Mouse (Mus musculus) kidney, adult 18-20 months (tissue): ENCODE data around the gene Ston1.

Experiments used
- DNase-seq: peaks from one replicate; pipeline ENCODE4 v3.0.0; 2021

The Ston1 gene

GRCm38 (mm10) chr17:88588228-88588627 lies 9.3 kb upstream of the Ston1 start:
- no peak for DNase-seq

GRCm38 (mm10) chr17:88590251-88590650 lies 7.2 kb upstream of the Ston1 start:
- no peak for DNase-seq

DNA sequence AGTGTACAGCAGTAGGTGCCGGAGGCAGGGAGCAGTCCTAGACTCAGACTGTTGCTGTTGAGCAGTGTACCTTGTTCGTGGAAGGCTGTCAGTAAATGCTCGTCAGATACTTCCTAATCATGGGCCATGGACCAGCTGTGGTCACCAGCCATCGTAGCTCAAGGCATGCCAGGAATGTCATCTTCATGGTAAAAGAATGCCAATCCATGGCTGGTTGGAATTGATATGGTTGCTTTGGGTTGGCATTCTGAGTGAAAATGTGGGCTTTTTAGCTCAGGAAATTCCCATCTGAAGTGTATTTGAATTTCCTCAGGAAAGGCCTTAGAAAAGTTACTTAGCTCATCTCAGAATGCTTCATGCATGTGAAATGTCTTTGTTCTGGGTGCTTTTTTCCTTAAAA lies 2.4 kb upstream of the Ston1 start:
- no peak for DNase-seq

- no peak for DNase-seq
Observed at GRCm38 (mm10) chr17:88596068-88596467, 1.4 kb upstream of the Ston1 start.

DNA sequence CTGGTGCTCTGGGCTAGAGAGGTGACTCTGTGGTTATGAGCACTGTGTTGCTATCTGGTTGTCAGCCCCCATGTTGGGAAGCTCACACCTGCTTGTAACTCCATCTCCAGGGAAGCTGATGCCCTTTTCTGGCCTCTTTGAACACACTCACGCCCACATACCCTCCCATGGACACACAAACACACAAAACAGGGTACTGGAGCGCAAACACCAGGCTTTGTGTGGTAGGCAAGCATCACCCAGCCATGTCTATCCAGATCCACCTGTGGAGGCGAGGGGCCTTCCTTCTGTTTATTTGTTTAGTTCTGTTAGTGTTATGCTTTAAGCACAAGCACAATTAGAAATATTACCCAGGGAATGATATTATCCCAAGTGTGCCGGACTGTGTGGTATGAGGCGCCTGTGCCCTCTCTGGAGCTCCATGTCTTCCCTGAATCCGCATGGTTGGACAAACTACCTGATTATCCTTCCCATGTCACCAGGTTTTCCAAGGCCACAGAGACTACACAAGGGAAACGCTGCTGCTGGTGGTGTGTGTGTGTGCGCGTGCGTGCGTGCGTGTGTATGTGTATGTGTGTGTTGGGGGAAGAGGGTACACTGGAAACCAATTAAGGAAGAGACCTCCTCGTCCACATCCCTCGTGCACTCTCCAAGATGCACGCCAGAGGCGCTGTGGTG lies 801 bp upstream of the Ston1 start:
- DNase-seq = peak; percentile 23

DNA sequence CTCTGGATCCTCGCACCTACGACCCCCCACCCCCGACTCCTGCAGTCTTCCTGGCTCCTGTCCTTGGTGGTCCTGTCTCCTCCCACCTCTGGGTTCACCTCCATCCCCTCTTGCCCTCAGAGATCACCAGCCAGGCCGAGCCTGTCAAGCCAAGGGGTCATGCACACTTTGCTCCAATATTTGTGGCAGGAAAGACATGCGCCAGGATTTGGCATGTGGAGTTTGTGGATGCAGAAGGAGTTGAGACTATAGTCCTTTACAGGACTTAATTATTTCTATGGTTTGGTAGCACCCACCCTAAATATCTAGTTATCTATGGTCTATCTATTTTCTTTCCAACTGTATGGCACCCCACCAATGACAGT lies 554 bp downstream of the Ston1 start:
- DNase-seq = peak; percentile 22

- no peak for DNase-seq
Observed at GRCm38 (mm10) chr17:88598570-88599368, 1.3 kb downstream of the Ston1 start.

DNA sequence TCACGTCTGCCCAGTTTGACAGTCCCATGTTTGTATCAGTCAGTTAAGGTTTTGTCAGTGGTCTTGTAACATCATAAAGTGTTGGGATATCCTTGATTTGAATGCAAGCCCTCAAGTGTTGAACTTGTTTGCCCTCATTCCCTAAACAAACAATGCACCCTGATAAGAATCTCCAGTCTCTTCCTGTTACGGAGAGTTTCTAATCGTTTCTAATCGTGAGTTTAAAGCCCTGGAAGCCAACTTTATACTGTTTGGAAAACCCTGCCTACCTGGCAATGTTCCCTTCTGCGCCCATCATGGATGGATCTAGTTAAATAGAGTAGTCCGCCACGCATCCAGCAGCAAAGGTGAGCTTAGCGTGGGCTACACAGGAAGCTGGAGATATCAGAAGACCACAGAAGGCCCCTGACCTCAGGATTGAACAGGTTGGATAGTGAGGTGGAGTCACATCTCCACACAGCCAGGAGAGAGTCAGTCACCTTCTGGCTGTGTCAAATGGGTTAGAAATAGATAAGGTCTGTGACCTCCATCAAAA lies 3.1 kb downstream of the Ston1 start:
- no peak for DNase-seq

GRCm38 (mm10) chr17:88603943-88604342 lies 6.5 kb downstream of the Ston1 start:
- DNase-seq = no peak

DNA sequence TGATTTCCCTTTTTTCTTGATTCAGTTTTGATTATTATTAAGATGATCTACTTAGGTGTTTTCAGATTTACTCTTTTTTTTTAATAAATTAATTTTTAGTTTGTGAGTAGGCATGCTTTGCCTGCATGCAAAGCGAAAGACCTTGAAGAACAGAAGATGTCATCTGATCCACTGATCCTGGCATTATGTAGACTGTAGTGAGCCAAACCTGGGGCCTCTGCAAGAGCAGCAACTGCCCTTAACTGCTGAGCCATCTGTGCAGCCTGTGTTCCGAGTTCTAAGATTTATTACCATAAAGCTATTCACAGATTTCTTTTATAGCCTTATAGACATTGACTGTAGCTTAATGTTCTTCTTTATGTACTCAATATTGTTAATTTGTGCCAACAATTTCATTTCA lies 8.6 kb downstream of the Ston1 start:
- no peak for DNase-seq

DNA sequence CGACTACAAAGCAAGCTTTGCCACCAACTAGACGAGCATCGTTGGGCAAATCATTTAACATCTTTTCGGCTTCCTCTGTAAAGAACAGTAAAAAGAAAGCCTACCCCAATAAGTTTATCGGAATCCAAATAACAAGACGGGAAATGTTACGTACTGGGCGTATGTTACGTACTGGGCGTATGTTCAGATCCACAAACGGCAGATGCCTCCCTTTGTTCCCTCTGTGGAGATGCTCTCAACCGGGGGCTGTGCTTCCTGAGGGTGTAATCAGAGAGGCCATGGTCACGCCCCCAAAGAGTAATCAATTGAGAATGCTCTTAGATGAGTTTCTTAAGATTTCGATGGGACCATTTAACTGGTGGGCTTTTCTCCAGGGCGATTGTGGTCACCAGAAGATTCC lies 11.9 kb downstream of the Ston1 start:
- no peak for DNase-seq

- DNase-seq = no peak
Observed at GRCm38 (mm10) chr17:88611057-88611456, 13.6 kb downstream of the Ston1 start.

DNA sequence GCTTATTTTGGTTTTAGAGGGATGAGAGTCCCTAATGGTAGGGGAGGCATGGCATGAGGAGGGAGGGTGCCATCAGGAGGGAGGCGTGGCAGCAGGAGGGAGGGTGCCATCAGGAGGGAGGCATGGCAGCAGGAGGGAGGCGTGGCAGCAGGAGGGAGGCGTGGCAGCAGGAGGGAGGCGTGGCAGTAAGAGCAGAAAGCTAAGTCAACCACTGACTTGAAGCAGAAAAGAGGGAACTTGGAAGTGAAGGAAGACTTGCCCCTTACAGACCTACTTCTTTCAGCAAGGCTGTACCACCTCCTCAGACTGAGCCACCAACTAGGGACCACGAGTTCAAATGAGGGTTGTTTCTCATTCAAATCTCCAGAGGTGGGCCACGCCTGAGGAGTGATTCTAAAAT lies 15.7 kb downstream of the Ston1 start:
- no peak for DNase-seq

DNA sequence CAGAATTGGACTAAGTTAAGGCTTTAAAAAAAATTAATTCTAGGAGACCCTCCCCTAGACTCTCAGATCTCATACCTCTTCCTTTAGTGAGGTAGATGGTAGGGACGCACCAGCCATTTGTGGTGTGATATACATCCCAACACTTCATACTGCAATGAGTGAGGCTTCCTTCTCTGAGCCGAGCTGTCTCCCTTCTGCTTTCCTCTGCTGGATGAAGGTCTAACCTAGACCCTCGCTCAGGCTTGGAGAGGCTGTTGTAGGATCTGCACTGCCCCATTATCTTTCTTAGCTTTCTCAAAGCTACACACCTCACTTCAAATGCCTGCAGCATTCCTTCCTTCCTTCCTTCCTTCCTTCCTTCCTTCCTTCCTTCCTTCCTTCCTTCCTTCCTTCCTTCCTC lies 16.2 kb downstream of the Ston1 start:
- no peak for DNase-seq

GRCm38 (mm10) chr17:88614234-88614633 lies 16.8 kb downstream of the Ston1 start:
- DNase-seq = no peak

GRCm38 (mm10) chr17:88614733-88615132 lies 17.2 kb downstream of the Ston1 start:
- DNase-seq = no peak

- DNase-seq = no peak
Observed at GRCm38 (mm10) chr17:88615492-88616155, 18.1 kb downstream of the Ston1 start.

DNA sequence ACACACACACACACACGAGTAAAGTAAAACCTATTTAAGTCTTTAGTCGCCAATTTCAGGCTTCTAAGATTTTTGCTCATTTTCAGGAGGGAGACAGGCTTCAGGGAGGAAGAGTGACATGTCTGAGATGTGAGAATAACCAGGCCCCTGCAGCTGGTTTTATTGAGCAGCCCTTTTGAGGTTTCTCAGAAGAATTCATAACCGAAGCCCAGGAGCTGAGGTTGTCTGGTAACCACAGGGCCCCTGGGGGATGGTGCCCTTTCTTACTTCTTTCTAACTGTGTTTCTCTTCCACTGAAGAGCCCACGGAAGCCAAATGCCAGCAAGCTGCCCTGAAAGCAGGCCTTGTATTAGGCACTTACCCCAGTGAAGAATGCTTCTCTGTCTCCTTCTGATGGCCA lies 23.5 kb downstream of the Ston1 start:
- no peak for DNase-seq

DNA sequence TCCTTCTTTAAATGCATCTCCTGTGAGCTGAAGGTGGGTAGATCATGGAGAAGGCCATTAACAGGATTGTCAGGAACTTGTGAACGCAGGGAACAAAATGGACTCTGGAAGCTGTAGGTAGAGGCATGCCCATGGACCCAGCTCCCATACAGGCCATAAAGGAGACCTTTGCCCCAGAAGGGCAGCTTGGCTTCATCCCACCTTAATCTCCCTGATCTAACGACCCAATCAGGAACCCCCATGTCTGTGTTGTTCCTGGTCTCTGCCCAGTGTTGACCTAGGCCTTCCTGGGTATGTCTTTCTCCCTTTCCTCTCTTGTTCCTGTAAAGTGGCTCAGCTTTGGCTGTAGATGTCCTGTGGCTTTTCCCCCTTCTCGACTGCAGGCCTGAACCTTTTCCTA lies 23.9 kb downstream of the Ston1 start:
- no peak for DNase-seq

DNA sequence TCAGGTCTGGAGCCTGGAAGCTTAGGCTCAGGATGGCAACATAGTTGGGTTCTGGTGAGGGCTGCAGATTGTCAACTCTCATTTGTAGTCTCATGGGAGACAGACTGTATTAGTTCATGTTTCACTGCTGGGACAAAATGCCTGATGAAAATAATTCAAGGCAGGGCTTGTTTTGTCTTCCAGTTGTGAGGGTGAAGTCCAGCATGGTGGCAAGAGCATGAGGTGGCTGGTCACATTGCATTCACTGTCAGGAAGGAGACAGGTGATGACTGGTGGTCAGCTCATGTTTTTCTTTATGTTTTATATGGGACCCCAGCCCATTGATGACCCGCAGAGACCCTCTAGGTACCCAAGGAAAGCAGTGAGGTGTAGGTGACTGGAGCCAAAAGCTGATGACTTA lies 25.2 kb downstream of the Ston1 start:
- no peak for DNase-seq

GRCm38 (mm10) chr17:88624386-88624785 lies 26.9 kb downstream of the Ston1 start:
- DNase-seq = no peak

- no peak for DNase-seq
Observed at GRCm38 (mm10) chr17:88625350-88625749, 27.9 kb downstream of the Ston1 start.

DNA sequence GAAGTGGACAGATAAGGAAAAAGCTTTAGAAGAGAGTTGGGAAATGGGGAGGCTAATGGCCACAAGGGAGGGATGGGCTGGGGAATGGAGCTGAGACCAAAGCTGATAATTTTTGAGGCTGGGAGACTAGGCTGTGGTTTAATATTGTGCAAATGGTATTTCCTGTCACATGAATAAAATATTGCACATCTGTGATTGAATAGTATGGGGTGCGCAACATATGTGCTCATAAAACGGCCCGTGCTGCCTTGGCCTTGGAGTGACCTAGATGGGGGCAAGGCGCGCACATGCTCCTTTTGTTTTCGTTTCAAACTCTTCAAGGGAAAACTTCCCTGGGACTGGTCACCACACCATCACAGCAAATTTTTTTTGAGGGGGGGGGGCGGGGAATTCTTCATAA lies 28.4 kb downstream of the Ston1 start:
- DNase-seq = no peak

- peak; percentile 39 for DNase-seq
Observed at GRCm38 (mm10) chr17:88626347-88626811, 28.9 kb downstream of the Ston1 start.
